Mouse (Mus musculus): ENCODE results near the gene Ppp2r2d. TPM values are rescaled to one million over a fixed set of nuclear protein-coding genes. Genes with fewer than 3 reads are reported as not detected.

Gene Ppp2r2d
- polyA plus RNA-seq, 1 experiment from 2014 or later, result 16.5 TPM

Other genes with a start within 250 kb of the Ppp2r2d start
- gene Mapk1ip1, start 194 bp downstream of the Ppp2r2d start, polyA plus RNA-seq (2015; fragmentation: Nextera tagmentation; extraction: Ambion mirVana), result 12.5 and 12.7 TPM in 2 replicates
- 131 and 135 TPM in 2 replicates for gene Bnip3, start 63.4 kb downstream of the Ppp2r2d start, polyA plus RNA-seq (2015; fragmentation: Nextera tagmentation; extraction: Ambion mirVana)
- gene Jakmip3, start 94.7 kb downstream of the Ppp2r2d start, polyA plus RNA-seq (2015; fragmentation: Nextera tagmentation; extraction: Ambion mirVana), result 0.06 and 0.14 TPM in 2 replicates
- gene Dpysl4, start 239.9 kb downstream of the Ppp2r2d start, polyA plus RNA-seq (2015; fragmentation: Nextera tagmentation; extraction: Ambion mirVana), result 4.6 and 4.8 TPM in 2 replicates